Mouse (Mus musculus) lung, postnatal 36 days (tissue): ENCODE results near the gene Lpar6.

Experiments
- DNase-seq: peaks from one replicate; pipeline ENCODE4 v3.0.0; 2022; ENCODE audit warnings: mixed read lengths

The Lpar6 gene

DNA sequence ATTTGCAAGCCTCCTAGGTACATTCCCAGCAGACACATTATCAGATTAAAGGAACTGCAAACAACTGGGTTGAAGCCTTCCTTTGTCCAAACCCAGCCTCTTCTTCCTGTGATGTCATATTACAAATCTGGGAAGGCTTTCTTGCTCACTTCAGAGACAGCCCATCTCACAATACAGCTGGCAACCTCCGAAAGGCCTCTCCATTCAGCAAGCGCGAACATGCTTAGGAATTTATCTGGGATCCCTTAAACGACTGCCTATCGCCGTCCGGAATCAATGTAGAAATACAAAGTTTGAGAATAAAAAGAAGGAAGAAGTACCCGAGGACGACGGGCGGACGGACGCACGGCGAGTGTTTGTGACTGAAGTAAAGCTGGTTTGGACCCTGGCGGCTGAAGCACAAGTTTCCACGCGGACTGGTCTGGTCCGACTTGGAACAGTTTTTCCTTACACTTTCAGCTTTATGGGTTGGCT, at the start of gene Lpar6:
TSS of gene Lpar6 (plus strand) at position 48 of the 474 bp plus-strand sequence.
- DNase-seq = peak; percentile 78

DNA sequence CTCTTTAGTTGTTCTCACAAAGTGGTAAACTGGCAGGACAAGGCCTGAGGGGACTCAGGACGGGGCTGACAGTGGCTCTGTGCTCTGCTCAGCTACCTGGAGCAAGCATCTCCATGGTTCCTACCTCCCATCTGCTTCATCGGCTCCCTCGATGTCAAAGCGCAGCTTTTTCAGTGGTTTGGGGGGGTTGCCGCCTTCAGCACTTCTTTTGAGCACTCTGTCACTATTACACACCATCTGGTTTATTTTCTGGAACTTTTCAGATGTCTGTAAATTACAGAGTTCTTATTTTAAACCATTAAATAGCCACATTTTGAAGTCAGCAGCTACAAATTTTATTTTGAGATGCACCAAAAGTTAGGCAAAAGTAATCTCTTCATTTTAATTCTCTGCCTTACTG, 38.6 kb upstream of the Lpar6 start:
- no peak for DNase-seq

DNA sequence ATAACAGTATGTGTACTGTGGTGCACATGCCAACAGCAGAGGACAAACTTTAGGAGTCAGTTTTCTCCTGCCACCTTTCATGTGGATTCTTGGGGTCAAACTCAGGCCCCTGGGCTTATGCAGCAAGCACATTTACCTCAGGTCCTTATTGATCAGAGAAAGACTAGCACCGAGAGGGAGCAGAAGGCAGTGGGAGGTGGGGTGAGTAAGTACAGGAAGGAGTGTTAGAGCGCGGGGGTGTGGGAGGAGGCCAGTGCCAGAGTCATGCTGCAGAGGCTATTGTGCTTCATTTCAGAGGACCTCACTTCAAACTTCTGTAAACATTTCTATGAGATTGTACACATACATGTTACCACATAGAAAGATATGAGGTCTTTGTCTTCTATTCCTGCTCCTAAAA, 36.2 kb upstream of the Lpar6 start:
- DNase-seq = no peak

DNA sequence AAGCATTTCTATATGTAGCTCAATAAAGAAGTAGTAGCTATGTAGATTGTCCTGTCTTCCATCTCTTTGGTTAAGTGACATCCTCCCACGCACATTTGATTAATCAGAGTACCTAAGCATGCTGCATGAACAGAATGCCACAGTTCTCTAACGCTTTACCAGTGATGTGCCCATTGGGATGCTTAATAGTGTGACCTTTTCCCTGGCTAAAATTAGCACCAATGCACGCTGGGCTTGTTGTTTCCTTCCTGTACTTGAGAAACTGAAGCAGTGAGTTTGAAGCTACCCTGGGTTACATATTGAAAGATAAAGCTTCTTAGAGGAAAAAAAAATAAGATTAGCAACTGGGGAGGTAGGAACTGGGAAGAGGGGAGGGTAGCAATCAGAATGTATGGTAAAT, 33.7 kb upstream of the Lpar6 start:
- DNase-seq = no peak

DNA sequence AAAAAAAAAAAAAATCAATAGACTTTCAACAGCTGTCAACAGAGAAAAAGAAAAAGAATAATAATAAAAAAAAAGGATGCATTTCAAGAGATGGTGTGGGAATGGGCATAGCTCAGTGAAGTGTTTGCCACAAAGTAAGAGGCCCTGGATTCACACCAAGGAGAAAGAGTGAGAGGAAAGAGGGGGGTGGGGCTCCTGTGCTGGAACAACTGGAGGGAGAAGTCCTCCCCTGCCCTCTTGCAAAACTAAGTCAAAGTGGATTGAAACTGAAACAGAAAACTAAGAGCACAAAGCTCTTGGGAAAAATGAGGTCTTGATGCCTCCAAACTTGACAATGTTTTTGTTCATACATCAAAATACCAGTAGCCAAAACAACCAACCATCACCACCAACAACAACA, 28.4 kb upstream of the Lpar6 start:
- peak; percentile 83 for DNase-seq

DNA sequence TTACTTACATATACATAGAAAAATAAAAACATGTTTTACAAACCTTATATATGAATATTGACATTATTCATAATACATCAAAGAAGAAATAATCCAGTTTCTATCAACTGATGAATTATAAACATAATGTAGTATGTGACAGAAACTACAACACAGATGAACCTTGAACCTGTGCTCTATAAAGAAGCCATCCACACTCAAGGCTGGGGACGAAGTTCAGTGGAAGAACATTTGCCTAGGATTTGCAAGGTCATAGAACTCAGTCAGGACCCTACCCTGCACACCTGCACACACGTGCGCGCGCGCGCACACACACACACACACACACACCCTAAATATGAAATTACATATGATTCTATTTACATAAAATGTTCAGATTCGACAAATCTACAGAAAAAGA, 27.5 kb upstream of the Lpar6 start:
- no peak for DNase-seq

DNA sequence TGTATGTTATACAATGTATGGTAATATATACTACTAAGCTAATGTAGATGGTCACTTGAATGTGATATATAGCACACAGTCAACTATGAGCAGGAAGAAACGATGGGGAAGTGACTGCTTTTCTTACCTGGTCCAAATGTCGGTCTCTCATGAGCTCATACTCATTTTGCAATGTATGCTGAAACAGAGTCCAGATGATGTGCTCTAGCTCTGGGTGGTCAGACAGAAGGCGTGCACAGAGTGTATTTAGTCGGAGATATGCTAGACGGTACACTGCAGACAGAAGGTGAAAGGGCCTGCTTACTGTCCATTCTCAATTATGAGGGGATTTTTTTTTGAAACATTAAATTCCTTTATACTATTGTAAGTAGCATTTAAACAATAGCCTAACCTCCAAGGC, 26.2 kb upstream of the Lpar6 start:
- no peak for DNase-seq

DNA sequence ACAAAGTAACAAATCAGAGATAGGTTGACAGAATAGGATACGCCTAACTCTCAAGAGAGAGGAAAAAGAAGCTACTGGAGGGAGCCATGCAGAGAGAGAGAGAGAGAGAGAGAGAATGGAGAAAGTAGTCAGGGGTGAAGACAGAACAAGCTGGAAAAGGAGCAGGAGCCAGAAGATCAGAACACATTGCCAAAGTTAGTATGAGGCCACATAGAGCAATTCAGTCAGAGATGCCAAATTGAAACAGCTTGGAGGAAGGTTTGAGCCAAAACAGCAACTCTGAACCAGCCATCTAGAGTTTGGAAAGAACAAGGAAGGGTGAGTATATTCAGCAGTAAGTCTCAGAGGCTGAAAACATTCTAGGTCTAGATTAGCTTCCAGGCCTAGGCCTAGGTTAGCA, 20.6 kb upstream of the Lpar6 start:
- DNase-seq = peak; percentile 43

DNA sequence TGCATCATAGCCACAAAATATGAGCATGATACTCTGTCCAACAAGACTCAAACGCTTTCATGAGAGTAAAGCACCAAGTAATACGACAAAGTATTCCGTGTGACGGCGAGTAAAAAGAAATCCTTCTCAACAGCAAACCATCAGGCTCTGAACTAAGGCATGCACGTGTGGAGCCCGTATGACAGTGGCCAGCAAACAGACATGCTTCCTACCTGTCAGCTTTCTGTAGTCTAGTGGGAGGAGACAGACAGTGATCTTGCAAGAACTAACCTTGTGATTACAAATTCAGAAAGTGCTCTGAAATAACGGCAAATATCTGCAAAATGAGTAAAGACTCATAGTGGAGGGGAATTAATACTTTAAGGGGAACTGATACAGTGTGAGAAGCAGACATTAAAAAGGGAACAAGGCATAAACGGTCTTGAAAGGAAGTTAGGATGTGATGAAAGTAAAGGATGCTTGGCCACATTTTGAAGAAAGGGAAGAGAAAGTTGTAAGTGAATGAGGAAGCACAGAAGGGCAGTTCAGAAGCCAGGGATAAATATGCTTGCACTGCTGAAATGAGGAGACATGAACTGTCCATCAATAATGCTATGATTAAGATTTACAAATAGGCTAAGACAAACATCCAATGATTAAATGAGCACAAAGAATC, 15.3 kb upstream of the Lpar6 start:
- peak; percentile 25 for DNase-seq

DNA sequence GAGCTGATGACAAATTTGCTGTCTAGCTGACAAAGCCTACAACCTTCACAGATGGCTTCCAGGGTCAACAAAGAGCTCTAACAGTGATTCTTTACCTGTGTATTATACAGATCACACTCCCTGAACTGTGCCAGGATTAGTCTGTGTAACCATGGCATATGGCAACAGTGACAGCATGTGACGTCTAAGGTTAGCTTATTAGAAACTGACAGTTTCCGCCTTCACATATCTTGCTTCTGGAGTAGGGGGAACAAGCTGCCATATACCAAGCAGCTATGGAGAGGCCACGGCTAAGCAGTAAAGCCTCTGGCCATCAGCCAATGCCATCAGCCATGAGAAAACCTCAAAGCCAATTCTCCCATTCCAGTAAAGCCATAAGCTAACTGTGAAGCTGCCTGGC, 11.3 kb upstream of the Lpar6 start:
- DNase-seq = no peak

DNA sequence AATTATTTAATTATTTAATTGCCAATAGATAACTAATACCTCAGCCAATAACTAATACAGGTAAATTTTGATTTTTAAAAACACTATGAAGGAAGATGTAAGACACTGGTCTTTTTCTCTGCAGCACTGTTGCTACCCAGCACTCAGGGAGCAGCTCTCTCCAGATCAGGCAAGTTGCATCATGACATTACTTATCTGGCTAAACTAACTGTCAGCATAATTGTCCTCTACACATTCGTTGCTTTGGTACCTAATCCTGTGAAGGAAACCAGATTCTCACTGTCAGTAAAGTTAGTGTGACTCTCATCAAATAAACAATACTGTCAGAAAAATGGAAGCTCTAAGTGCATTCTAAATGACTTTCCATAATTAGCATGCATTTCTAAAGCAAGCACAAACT, 10.8 kb upstream of the Lpar6 start:
- no peak for DNase-seq

DNA sequence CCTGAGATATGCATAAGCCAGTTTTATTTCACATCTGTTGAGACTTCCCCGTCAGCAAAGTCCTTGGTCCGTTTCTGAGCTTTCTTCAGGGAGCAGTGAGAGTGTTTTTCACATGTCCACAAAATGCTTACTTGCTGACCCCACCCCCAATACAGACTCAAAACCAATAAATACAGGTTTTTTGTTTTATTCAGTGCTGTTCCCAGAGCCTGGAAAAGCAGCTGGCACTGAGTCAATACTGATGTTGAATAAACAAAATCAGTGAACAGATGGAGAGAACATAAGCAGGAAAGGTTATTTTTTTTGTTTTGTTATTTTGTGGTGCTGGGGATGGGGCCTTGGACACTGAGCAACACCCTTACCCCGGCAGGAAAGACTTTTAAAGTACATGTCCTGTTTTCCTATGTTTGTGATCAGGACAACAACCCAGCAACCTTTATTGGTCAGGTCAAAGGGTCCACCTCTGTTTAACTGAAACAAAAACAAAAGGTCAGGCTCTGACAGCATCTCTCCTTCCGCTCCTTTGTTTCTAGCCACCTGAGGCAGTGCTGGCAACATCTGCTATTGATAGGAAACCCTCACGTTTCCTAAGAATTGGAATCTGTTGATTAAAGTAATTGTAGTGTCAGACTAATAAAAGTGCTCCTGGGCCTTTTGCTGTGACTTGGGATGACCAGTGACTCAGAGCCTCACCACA, 6.3 kb upstream of the Lpar6 start:
- DNase-seq = peak; percentile 12

DNA sequence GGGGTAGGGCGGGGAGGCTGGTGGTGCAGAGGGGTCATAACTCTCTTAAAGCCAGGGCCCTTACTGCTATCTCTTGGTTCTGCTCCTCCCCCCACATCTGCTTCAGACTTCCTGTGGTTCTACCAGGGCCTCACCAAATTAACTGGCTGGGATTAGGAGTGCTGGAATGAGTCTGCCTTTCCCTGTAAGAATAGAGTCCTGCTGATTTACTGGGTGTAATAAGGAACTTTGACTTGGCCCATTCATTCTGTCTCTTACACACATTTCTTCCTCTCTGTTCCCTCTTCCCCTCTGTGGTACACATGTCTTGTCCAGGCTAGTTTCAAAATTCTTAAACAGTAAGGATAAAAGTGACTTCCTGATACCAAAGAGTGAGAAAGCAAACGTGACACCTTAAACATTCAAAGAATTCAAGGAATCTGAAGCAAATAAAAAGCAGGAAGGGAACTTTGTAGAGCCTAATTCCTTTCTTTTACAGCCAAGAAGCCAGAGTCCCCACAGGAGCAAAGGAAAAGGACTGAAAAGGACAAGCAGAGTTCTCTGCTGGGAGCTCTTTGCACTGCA, 3.1 kb upstream of the Lpar6 start:
- no peak for DNase-seq

DNA sequence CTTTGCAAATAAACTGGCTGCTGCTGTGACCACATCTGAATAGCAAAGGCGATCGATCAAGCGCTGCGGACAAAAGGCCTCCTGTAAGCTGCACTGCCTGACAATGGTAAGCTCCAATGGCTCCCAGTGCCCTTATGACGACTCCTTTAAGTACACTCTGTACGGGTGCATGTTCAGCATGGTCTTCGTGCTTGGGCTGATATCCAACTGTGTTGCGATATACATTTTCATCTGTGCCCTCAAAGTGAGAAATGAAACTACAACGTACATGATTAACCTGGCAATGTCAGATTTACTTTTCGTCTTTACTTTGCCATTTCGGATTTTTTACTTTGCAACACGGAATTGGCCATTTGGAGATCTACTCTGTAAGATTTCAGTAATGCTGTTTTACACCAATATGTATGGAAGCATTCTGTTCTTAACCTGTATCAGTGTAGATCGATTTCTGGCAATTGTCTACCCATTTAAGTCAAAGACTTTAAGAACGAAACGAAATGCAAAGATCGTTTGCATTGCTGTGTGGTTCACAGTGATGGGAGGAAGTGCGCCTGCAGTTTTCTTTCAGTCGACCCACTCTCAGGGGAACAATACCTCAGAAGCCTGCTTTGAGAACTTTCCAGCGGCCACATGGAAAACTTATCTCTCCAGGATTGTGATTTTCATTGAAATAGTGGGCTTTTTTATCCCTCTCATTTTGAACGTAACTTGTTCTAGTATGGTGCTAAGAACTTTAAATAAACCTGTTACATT, 979 bp downstream of the Lpar6 start:
- peak; percentile 64 for DNase-seq

DNA sequence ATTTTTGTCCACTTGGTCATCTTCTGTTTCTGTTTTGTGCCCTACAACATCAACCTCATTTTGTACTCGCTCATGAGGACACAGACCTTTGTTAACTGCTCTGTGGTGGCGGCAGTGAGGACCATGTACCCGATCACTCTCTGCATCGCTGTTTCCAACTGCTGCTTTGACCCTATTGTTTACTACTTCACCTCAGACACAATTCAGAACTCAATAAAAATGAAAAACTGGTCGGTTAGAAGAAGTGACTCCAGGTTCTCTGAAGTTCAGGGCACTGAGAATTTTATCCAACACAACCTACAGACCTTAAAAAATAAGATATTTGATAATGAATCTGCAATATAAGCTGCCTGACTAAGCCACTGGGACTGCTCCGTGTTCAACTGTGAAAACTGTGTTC, 1.6 kb downstream of the Lpar6 start:
- peak; percentile 26 for DNase-seq

DNA sequence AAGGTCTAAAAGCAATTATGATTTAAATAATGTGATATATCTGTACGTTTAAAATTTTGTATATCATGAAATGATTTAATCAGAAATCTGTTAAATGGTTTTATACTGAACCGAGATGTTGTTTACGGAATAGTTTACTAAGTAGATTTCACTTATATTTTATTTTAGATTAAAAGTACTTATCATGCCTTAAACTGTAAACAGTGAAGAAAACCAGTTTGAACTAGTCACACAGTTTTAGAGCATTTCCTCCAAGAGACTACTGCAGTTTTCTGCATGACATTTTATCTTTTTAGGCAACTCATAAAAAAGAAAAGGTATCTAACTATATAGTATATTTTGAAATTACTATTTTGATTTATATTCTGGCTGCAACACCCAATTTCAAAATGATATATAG, 2.2 kb downstream of the Lpar6 start:
- DNase-seq = no peak

DNA sequence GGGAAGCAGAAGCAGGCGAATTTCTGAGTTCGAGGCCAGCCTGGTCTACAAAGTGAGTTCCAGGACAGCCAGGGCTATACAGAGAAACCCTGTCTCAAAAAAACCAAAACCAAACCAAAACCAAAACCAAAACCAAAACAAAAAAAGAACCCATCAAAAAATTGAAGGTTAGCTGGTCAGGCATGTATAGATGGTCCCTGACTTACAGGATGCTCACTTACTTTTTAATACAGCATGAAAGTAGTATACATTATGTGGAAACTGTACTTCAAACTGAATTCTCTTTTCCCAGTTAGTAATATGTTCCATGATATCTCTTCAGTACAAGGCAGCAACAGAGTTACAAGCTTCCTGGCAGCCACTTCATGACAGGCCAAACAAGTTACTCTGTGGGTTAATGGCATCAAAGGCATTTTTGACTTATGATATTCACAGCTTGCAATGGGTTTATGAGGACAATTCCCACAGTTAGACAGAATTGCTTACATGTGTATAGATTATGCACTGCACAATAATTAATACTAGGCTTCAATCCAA, 6.4 kb downstream of the Lpar6 start:
- no peak for DNase-seq

DNA sequence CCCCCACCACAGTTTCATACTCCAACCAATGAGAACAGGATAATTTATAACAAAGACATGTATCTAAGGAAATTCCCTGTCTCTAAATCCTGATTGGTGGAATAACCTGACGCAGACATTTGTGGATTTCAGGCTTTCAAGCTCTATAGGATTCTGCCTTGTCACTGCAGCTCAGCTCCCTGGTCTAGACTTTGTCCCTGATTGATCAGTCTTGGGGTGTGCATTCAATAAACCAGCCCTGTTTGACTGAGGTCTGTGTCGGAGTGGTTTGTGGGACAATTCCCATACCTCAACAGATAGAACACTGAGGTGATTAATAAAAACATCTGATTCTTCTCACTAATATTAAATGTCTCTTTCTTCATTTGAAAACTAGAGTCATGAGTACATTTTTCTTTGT, 12.4 kb downstream of the Lpar6 start:
- no peak for DNase-seq

DNA sequence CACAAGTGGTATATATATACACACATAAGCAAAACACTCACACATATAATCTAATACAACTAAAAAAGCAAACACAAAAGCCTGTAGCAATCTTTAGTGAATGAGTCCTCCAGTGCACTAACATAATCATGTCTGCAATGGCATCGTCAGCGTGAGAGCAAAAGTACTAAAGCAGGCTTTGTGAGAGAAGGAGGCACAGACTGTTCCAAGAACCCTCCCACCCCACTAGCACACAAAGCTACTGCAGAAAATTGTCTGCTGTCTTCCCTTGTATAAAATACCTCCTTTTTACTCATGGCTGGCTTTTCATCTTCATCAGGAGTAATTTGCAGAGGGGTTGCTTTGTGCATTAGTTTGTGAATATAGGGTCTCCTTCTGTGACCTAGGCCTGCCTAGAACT, 14.6 kb downstream of the Lpar6 start:
- DNase-seq = no peak

DNA sequence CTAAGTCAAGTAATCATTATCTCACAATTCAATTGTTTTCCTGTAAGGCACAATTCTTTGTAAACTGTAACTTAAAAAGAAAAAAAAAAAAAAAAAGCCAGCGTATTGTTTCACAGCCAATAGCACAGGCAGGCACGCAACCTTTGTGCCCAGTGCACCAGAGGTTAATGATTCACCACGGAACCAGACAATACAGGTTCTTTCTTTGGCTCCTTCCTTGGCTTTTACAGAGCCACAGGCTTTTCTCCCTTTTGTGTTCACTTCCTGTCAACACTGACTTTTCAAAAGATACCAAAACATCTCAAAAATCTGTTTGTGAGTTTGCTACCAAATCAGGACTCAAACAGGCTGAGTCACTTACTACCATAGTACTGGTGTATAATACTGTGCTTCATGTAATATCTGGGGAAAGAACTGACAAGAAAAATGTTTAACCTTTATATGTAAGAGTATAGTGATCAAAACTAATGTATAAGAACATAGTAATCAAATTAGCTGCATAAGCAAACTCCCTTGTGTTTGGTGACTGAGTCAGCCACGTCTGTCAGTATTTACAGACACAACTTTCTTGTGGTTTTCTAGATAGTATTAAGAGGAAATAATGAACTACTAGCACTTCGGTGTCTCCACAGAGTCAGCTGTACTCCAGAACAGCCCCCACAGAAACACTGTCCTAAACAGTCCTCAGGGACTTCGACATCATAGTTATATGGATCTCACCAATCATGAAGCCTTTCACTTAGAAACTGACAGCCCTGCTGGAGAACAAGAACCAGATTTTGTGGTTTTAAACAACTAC, 16.0 kb downstream of the Lpar6 start:
- DNase-seq = peak; percentile 24

DNA sequence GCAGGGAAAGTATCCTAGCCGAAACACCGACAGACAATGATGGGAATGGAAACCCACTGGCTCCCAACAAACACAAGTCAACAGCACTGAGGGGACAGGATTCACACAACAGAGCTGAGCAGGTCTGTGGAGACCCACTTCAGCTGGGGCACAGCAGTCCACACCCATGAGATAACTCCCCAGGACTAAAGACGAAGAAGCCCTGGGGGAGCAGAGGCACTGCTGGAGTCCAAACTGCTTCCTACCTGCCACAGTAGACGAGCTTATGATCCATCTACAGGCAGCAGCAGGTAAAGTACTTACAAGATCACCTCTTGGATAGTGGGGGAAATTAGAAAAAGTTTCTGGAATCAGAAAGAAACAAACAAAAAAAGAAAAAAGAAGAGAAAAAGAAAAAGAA, 16.7 kb downstream of the Lpar6 start:
- no peak for DNase-seq

DNA sequence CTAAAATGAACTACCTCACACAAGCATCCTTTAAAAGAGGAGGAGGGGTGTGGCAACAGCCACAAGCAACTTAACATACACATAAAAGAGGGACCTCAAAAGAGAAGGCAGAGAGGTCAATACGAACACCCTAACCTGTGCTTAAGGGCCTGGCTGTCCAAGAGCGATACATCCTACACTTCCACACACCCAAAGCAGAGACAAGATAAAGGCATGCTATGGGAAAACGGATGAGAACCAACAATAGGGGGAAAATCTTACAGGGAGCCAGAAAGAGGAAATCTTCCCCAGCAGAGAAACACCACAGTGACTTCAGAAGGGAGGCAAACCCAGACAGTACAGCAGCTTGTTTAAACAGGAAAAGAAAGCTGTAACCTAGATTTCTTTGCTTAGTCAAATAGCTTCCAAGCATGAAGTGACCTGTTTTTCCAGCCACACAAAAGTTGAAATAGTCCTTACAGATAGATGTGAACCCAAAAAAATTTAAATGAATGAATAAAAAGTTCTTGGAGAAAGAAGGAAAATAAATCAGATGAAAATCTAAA, 17.8 kb downstream of the Lpar6 start:
- peak; percentile 10 for DNase-seq
